Mouse (Mus musculus) cerebellum, adult 9-10 months (tissue): Measurements from ENCODE around the gene Krt36.
A peak's percentile ranks its signal among the peaks of the same experiment; 100 is the strongest.

Source experiments
- DNase-seq: peaks from one replicate; pipeline ENCODE4 v3.0.0; 2022

Krt36 gene

DNA sequence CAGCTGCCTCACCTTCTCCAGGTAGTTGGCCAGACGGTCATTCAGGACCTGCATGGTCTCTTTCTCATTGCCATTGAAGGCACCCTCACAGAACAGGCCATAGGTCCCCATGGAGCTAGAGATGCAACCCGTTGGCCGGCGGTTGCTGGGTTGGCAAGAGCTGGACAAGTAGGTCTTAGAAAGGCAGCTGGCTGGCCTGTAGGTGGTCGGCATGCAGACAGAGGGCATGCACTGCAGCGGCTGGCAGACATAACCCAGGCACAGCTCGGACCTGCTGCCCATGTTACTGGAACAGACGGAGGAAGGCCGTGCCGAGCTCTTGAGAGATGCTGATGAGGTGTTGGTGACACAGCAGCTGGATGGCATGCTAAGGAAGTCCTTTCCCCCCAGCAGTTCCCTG is 17.6 kb downstream of the Krt36 start, which contains the start of gene Krt32:
Krt32 (minus strand) TSS at position 366 of the 400 bp plus-strand sequence.
- DNase-seq, result no peak

DNA sequence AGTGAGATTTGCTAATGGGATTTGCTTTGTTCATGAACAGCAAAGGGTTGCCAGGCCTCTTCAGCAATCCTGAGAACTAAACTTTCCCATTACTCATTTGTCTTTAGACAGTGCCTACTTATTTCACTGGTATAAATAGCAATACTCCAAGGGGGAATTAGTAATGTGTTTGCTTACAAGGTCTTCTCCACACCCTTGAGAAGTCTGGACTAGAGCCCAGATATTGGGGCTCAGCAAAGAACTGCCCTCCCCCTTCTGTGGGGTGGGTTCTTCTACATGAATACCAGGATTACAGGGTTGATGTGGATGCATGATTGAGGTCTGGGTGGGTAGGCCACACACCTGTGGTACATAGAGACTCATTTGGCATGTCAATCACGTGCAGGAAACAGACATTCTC is 31.6 kb downstream of the Krt36 start:
- DNase-seq, result no peak

GRCm38 (mm10) chr11:100067293-100068036 is 38.0 kb downstream of the Krt36 start:
- no peak for DNase-seq

DNA sequence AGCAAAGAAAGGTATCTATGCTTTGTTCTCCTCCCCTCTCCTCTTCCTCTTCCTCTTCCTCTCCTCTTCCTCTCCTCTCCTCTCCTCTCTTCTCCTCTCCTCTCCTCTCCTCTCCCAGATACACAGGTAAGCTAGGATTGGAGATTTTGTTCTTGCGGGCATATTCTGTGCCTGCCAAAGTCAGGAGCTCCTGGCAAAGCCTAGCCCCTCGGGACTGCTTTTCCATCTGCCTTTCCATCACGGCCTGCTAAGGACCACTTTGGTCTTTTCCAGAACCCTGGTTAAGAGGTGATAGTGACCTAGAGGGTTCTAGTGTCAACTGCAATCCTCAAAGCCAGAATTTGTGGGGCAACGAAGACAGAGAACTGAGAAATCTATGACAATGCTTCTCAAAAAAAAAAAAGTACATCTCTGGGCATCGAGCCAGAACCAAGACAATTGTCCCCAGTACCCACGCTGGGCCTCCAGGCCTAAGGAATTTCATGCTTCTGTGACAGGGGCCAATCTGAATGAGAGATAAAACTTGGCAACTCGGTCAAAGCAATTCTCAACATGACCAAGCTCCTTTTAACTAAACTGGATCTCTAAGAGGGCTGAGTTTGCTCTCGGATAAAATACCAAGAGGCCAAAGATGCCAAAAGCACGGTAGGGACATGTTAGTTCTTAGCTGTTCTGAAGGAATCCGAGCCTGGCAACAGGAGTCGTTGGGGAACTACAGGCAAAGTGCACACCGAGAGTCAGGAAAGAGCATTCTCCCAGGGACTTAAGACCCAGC is 39.0 kb downstream of the Krt36 start:
- peak; percentile 19 for DNase-seq

- no peak for DNase-seq
These were observed 46.6 kb downstream of the Krt36 start for GRCm38 (mm10) chr11:100058875-100059274.

- no peak for DNase-seq
These were observed 49.5 kb downstream of the Krt36 start for GRCm38 (mm10) chr11:100055686-100056655.
